Mouse (Mus musculus): ENCODE data around the gene Cdcp1.

The Cdcp1 gene

GRCm38 (mm10) chr9:123206948-123207347 is 8.9 kb downstream of the Cdcp1 start:
- no peak for DNase-seq

DNA sequence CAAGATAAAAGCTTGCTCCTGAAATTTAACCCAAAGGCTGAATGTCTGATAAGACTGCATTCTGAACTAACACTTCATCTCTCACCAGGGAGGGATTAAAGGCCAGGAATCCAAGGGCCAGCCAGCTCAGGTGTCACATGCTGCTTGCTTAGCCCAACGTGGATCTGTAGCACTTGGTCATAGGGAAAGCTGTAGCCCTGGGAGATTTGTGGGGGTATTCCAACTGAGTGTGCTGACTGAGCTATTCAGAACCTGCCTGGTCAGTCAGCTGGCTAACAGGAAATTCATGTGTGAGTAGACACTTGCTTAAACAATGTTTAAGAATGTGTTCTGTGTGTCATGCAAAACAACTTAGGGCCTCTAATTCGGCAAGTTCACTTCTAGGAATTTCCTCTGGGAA is 9.3 kb downstream of the Cdcp1 start:
- DNase-seq, result no peak

DNA sequence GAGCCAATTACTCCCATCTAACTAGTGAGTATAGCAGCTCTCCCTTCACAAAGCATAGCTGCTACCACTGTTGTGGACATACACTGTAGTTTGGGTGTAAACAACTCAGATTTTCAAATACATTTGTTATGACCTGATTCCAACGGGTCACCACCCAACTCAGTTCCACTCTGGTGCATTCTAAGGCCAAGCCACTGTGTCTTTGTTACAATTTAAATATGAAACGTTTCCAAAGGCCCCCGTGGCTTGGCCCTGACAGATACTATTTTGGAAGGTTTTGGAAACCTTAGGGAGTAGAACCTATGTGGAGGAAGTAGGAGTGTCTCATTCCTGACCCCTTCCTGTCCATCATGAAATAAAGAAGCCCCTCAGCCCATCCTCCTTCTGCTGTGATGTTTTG is 15.7 kb downstream of the Cdcp1 start:
- DNase-seq, result no peak

DNA sequence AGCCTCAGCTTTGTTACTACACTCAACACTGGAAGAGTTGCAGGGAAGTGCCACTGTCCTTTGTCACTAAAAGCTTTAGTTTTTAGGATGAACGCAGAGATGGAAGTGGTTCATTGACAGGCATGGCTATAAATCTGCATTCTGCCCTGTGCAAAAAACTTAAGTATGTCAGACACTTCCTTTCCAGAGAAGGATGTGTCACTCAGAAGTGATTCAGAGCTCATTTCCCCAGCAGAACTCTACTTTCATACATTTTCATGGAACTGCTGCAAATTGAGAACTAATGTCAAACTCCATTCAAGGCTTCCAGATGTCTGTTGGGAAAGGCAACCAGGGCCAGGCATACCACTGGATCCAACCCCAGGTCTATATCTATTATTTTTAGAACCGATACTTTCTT is 27.6 kb downstream of the Cdcp1 start:
- no peak for DNase-seq

DNA sequence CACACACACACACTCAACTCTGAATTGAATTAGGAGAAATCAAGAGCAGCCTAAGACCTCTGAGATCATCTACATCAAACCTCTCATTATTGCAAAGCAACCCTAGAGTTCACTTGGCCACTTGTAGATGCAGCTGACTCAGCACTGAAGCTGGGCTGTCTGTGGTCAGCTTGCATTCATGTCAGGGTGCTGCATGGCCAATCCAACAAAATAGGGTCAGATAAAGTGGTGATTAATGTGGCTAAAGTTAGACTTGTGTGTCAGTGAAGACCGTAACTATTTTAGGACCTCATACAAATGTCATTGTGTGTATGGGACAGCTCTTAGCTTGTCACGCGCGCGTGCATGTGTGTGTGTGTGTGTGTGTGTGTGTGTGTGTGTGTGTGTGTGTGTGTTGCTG is 28.2 kb downstream of the Cdcp1 start:
- DNase-seq, result no peak

- no peak for DNase-seq
Measured at GRCm38 (mm10) chr9:123186151-123186550, 29.7 kb downstream of the Cdcp1 start.

DNA sequence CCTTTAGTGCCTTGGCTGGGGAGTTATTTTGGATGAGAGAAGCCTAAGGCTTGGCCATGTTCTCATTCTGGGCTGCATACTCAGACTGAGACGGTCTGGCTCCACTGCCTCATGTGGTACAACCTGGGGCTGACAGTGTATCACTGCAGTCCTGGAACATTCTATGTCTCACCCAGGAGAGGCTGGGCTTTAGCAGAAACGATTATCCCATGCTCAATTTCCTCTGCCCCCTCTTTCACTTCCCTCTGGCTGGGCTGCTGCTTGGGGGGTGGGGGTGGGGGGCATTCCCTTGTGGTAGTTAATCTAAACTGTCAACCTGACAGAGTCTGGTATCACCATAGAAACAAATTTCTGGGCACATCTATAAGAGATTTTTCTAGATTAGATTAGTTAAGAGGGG is 30.3 kb downstream of the Cdcp1 start:
- DNase-seq, result no peak

DNA sequence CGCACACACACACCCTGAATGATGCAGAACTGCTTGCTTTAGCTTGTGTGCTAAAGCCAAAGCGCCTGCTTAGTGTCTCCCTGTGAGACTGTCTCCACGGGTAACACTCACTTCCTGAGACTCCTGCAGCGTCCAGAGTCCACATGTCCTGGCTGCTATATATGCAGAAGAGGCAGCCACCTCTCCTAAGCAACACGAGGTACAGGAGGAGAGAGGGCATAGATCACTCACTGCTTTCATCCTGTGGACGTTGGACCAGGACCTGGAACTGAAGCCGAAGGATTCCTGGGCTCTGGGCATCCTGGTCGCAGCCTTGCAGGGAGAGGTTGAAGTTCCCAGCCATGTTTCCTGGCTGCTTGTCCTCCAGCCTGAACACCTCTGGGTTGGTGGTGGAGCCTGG is 32.6 kb downstream of the Cdcp1 start:
- DNase-seq, result no peak

- DNase-seq, result no peak
Measured at GRCm38 (mm10) chr9:123180003-123180402, 35.8 kb downstream of the Cdcp1 start.

GRCm38 (mm10) chr9:123177380-123178048 is 38.3 kb downstream of the Cdcp1 start:
- DNase-seq, result no peak

DNA sequence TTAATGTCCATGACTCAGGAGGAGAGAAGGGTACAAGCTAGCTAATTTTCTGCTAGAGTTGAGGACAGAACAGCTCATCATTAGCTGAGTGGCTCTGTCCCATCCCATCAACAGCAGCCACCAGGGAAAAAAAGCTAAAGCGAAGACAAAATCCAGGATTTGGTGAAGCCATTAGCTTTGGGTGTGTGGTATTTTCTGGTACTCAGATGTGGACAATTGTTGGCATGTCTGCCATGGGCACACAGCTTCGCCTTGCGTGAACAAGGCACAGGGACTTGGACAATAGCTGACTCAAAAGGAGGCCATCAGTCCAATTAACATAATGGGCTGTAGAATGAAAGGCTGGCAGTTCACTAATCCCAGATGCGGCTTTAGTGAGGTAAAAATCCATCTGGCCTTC is 41.5 kb downstream of the Cdcp1 start:
- no peak for DNase-seq

GRCm38 (mm10) chr9:123173760-123174159 is 42.1 kb downstream of the Cdcp1 start:
- no peak for DNase-seq

DNA sequence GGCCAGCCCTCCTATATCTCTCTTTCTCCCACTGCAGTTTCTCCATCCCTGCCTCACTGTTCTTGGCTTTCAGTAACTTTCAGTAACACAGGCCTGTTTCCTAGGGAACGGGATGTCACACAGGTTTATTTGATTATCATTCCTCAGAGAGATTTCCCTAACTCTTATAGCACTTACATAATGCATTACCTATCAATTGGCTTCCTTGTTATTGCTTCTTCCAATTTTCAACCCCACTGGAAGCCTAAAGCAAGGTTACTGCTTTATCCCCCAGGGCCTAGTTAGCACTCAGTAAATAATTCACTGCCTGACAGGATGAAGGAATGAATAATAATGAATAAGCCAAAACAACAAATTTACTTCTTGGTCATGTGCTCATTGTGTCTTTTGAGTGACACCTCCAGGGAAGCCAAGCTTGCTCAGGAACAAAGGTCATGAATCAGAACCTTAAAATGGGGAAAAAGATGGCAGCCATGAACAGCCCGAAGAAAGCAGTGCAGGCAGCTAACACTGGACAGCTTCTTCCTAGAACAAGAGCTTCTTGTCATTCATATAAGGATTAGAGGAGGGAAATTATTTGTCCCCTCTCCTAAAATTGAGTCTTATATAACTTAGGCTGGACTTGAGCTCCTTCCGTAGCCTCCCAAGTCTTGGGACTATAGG is 49.9 kb downstream of the Cdcp1 start:
- DNase-seq, result no peak

- no peak for DNase-seq
Measured at GRCm38 (mm10) chr9:123162985-123163694, 52.7 kb downstream of the Cdcp1 start.

- no peak for DNase-seq
Measured at GRCm38 (mm10) chr9:123161792-123162191, 54.0 kb downstream of the Cdcp1 start.

DNA sequence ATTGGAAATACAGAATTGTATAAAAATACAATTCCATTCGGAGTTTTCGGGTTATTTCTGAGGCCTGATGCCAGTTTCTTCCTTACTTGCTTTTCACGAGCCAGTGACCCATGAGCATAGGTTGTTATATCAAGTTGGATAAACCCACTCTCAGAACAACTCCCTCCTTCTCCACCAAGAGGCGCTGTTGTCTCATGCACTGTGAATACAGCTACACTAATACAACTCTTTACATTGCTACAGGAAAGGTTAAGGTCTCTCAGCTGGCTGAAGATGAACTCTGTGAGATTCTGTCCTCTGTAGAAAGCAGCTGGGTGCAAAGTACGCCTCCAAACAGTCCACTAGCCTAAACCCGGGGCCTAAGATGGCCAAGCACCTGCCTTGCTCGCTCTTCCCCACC is 56.5 kb downstream of the Cdcp1 start:
- peak; percentile 21 to 27 for DNase-seq

DNA sequence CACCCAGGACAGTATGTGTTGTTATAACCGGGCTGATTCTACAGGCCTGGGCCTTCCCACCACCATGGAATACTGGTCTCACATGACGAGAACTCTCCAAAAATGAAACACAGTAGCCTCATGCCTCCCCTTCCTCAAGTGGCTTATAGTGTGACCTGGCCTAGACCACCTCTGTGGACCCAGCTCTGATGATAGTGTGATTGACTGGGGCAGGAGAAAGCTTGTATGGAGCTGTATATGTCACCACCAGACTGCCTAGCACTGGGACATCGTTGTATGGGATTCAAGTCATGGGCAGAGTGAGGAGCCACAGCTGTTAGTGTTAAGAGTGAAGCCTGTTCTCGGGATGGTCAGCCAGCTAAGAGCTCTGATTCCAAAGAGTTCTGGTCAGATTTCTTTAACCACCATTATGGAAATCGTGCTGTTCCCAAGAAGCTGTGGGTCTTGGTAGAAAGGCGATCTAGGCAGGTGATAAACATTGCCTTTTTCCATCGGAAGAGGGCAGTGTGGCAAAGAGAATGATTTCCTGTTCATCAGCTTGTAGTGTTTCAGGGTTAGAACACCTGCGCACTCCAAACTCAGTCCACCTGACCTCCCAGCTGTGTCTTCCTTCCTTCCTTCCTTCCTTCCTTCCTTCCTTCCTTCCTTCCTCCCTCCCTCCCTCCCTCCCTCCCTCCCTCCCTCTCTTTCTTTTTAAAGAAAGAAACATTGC is 57.6 kb downstream of the Cdcp1 start:
- peak in 1 of 2 experiments; percentile 43 for DNase-seq

DNA sequence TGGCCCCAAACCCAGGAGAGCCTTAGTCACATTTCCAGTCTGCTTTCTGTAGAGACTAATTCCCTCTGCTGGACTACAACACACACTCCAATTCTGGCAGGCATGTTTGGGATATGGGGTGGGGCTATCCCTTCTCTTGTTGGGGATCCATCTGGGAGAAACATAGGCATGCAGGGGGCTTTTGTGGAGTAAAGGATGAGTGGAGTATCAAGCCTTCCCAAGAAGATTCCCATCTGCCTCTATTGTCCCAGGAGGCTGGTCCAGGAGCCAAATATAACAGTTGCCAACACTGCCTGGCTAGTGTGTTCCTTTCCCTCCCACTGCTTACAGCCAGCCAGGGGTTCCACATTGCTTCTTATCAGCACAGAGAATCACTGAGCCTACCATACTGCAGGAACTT is 58.1 kb downstream of the Cdcp1 start:
- no peak for DNase-seq

GRCm38 (mm10) chr9:123156910-123157361 is 58.9 kb downstream of the Cdcp1 start:
- peak in 1 of 2 experiments; percentile 14 for DNase-seq

GRCm38 (mm10) chr9:123153121-123153520 is 62.7 kb downstream of the Cdcp1 start:
- DNase-seq, result no peak

DNA sequence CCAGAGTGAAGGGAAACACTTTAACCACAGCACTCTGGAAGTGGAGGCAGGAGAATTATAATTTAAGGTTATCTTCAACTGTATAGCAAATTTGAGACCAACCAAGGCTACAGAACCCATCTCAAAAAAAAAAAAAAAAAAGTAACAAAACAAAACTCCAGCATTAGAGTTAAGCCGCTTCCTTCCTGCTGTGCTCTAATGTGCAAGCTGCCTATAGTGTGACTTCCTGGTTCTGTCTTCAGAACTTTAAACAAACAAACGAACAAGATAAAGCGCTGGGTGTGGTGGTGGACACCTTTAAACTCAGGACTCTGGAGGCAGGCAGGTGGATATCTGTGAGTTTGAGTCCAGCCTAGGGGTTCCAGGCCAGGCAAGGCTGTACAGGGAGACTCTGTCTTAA is 63.8 kb downstream of the Cdcp1 start:
- DNase-seq, result no peak

- DNase-seq, result no peak
Measured at GRCm38 (mm10) chr9:123151561-123151960, 64.3 kb downstream of the Cdcp1 start.
